Mouse (Mus musculus): ENCODE measurements at regions not wholly inside any gene's neighbourhood (a gene's known extent, or its start where the extent isn't known, plus 50 kb on each side); places are given as distances from the start of the nearest gene placed in this dataset.

GRCm38 (mm10) chr9:59232682-59233081 is 58.7 kb upstream of the Adpgk start:
- DNase-seq (ENCODE audit: low read depth, low spot score) = no peak

GRCm38 (mm10) chr9:59231947-59232346 is 59.4 kb upstream of the Adpgk start:
- DNase-seq (ENCODE audit: low read depth, low spot score) = no peak

- no peak for DNase-seq (ENCODE audit: low read depth, low spot score)
Observed at GRCm38 (mm10) chr9:59231186-59231585, 60.2 kb upstream of the Adpgk start.

- no peak for DNase-seq (ENCODE audit: low read depth, low spot score)
Observed at GRCm38 (mm10) chr9:59230161-59230560, 61.2 kb upstream of the Adpgk start.

- no peak for DNase-seq (ENCODE audit: low read depth, low spot score)
Observed at GRCm38 (mm10) chr9:59227948-59228347, 63.4 kb upstream of the Adpgk start.

GRCm38 (mm10) chr9:59226361-59226760 is 65.0 kb upstream of the Adpgk start:
- DNase-seq (ENCODE audit: low read depth, low spot score) = no peak

GRCm38 (mm10) chr9:59219277-59219676 is 72.1 kb upstream of the Adpgk start:
- DNase-seq (ENCODE audit: low read depth, low spot score) = no peak

GRCm38 (mm10) chr9:59202654-59203514 is 88.5 kb upstream of the Adpgk start:
- no peak for DNase-seq (ENCODE audit: low read depth, low spot score)

- DNase-seq (ENCODE audit: low read depth, low spot score) = peak; percentile 4
Observed at GRCm38 (mm10) chr9:59199495-59200196, 91.7 kb upstream of the Adpgk start.

- no peak for DNase-seq (ENCODE audit: low read depth, low spot score)
Observed at GRCm38 (mm10) chr9:59198221-59198875, 93.0 kb upstream of the Adpgk start.

- DNase-seq (ENCODE audit: low read depth, low spot score) = no peak
Observed at GRCm38 (mm10) chr9:59197506-59197905, 93.9 kb upstream of the Adpgk start.

- DNase-seq (ENCODE audit: low read depth, low spot score) = no peak
Observed at GRCm38 (mm10) chr9:59193971-59194370, 97.4 kb upstream of the Adpgk start.

GRCm38 (mm10) chr9:59189141-59189540 is 102.2 kb upstream of the Adpgk start:
- no peak for DNase-seq (ENCODE audit: low read depth, low spot score)

GRCm38 (mm10) chr9:59188411-59188810 is 102.9 kb upstream of the Adpgk start:
- no peak for DNase-seq (ENCODE audit: low read depth, low spot score)

GRCm38 (mm10) chr9:59186326-59186725 is 105.0 kb upstream of the Adpgk start:
- no peak for DNase-seq (ENCODE audit: low read depth, low spot score)

GRCm38 (mm10) chr9:59184089-59184488 is 107.3 kb upstream of the Adpgk start:
- DNase-seq (ENCODE audit: low read depth, low spot score) = no peak

- no peak for DNase-seq (ENCODE audit: low read depth, low spot score)
Observed at GRCm38 (mm10) chr9:59182906-59183305, 108.5 kb upstream of the Adpgk start.

- no peak for DNase-seq (ENCODE audit: low read depth, low spot score)
Observed at GRCm38 (mm10) chr9:59182490-59182889, 108.9 kb upstream of the Adpgk start.

- DNase-seq (ENCODE audit: low read depth, low spot score) = no peak
Observed at GRCm38 (mm10) chr9:59171576-59171975, 119.8 kb upstream of the Adpgk start.

- DNase-seq (ENCODE audit: low read depth, low spot score) = no peak
Observed at GRCm38 (mm10) chr9:59163390-59163976, 127.2 kb upstream of the Neo1 start.

GRCm38 (mm10) chr9:59162954-59163353 is 126.7 kb upstream of the Neo1 start:
- DNase-seq (ENCODE audit: low read depth, low spot score) = no peak

GRCm38 (mm10) chr9:59157663-59158062 is 121.4 kb upstream of the Neo1 start:
- DNase-seq (ENCODE audit: low read depth, low spot score) = no peak

Measured in CD4-positive, CD25-positive, alpha-beta regulatory T cell, adult 2 months (primary cell).